Mouse (Mus musculus): ENCODE data around the gene Mapk7. TPM values are rescaled to one million over a fixed set of nuclear protein-coding genes. Genes with fewer than 3 reads are reported as not detected.

Mapk7 gene
- polyA plus RNA-seq (2015; fragmentation: Nextera tagmentation; extraction: Ambion mirVana): 23.0 and 33.4 TPM in 2 replicates

DNA sequence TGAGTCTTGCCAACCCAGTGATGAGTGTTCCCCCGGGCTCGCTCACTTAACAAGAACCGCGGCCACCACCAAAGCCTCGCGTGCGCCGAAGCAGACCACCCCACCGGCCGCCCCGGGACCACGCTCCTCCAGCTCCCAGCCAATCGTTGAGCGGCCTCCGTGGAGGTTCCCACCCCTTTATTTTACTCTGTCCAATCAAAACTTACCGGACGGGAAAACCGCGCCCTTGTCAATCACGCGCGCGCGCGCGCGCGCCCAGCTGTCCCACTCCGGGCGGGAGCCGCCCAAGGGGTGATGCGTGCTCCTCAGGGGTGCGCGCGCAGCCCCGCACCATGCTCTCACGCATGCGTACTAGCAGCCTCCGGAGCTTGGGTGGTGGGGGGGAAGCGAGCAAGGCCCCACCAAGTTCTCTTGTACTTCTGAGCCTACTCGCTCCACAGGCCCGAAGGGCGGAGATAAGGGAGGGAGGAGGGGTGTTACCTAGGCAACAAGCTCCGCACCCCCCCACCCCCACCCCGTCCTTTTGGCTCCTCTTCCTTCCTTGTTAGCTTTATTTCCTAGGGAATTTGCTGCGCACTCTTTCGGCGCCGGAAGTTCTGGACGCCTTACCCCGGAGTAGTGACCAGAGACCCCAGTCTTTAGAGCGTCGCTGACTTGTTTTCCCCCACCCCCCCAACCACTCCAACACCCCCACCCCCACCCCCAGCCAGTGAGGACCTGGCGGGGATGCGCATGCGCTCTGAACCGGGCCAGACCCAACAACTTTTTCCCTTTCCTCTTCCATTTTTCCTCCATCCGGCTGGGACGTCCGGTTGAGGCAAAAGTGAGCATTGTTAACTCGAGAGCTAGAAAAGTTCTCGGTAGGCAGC is at the start of gene Mapk7:
Mapk7 (minus strand) TSS at position 278 of the 869 bp plus-strand sequence.
- ATAC-seq (replicated peaks; ENCODE audit: insufficient number of reproducible peaks, insufficient read depth, low FRiP score, low read depth): peak; percentile 92
- under 1% methylated on average over 61 of the region's 62 CpGs for WGBS
- Histone ChIP-seq H3K4me1 (replicated peaks) (peaks cover 22% of the 10 kb centered on the region), H3K9me3 (replicated peaks) (no peaks in the 10 kb centered on the region), H3K36me3 (peaks cover 33% of the 10 kb centered on the region), H3K9ac (peak within 1 kb of the TSS; percentile 65), H3K27ac (peak within 1 kb of the TSS; percentile 79), H3K4me2 (peak within 1 kb of the TSS; percentile 84), H3K4me3 (peak within 1 kb of the TSS; percentile 78), H3K27me3 (no peaks in the 10 kb centered on the region)

DNA sequence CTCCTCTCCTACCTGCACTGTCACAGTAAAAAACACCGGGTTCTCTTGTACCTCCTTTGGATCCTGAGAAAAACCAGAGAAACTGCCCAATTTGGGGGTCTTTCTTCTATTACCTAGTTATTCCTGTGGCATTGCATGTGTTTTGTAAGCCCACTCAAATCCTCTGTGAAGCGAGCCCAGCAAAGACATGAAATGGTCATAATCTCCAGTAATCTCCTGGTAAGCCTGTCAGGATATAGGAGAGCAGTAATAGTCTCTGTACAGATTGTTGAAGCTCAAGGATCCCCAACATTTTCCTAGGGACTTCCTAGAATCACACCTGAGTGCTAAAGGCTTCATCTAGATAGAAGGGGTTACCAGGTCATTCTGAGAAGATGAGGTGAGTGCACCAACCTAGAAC is 46.9 kb upstream of the Mapk7 start:
- no peak overlapping the region for H3K9ac ChIP-seq
- no peak overlapping the region for H3K27ac ChIP-seq
- no peak for ATAC-seq (replicated peaks; ENCODE audit: insufficient number of reproducible peaks, insufficient read depth, low FRiP score, low read depth)
- H3K27me3 ChIP-seq: no peaks in the 10 kb centered on the region
- H3K4me3 ChIP-seq: no peak overlapping the region
- no peaks in the 10 kb centered on the region for H3K9me3 ChIP-seq (replicated peaks)
- H3K4me1 ChIP-seq (replicated peaks): 0 out of 2 replicates have a peak, but pooled peaks cover 3% of the 10 kb centered on the region
- H3K36me3 ChIP-seq: peaks cover 7% of the 10 kb centered on the region
- 88% methylated on average over 2 of the region's 2 CpGs for WGBS
- H3K4me2 ChIP-seq: no peak overlapping the region

DNA sequence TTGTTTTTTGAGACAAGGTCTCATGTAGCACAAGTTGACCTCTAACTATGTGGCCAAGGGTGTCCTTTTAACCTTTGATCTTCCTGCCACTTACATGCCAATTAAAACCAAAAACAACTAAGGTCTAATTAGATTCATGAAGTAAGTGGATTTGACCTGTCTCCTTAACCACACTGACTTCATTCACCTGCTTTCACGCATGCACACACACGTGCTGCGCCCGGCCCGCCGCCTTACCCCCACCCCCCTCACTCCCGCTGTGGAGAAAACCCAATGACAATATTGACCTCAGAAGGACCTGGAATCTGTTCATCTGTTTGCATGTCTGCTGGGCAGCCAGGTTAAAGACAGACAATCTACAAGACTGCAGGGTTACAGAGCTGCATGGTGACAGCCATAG is 46.4 kb upstream of the Mapk7 start:
- H3K9ac ChIP-seq: no peak overlapping the region
- 90% methylated on average over 7 of the region's 7 CpGs for WGBS
- H3K9me3 ChIP-seq (replicated peaks): no peaks in the 10 kb centered on the region
- no peak overlapping the region for H3K4me2 ChIP-seq
- H3K27me3 ChIP-seq: no peaks in the 10 kb centered on the region
- H3K27ac ChIP-seq: no peak overlapping the region
- no peak overlapping the region for H3K4me3 ChIP-seq
- peaks cover 4% of the 10 kb centered on the region for H3K36me3 ChIP-seq
- no peak for ATAC-seq (replicated peaks; ENCODE audit: insufficient number of reproducible peaks, insufficient read depth, low FRiP score, low read depth)
- 0 out of 2 replicates have a peak, but pooled peaks cover 3% of the 10 kb centered on the region for H3K4me1 ChIP-seq (replicated peaks)

DNA sequence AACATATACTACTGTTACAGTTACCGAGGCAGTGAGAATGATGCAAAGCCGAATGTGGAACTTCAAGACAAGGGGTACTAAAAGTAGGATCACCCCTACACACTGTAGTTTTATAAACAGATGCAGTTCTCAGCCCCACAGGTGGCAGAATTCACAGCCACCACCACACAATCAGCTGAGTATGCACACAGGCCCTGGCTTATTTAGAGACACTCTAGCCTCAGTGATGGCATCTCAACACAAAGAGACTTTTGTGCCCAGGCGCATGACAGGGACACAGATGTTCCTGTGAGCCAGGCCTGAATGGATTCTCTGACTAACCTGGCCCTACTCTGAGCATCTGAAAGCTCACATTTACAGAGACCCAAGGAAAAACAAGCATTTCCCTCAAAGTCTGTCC is 43.2 kb upstream of the Mapk7 start:
- Histone ChIP-seq H3K9me3 (replicated peaks) (no peaks in the 10 kb centered on the region), H3K4me3 (no peak overlapping the region), H3K9ac (no peak overlapping the region), H3K27me3 (no peaks in the 10 kb centered on the region), H3K4me1 (replicated peaks) (peaks cover 12% of the 10 kb centered on the region), H3K27ac (no peak overlapping the region), H3K4me2 (no peak overlapping the region), H3K36me3 (peaks cover 2% of the 10 kb centered on the region; the same call in 1 of the 2 replicates)
- ATAC-seq (replicated peaks; ENCODE audit: insufficient number of reproducible peaks, insufficient read depth, low FRiP score, low read depth): no peak
- WGBS: 83% methylated on average over 3 of the region's 3 CpGs

DNA sequence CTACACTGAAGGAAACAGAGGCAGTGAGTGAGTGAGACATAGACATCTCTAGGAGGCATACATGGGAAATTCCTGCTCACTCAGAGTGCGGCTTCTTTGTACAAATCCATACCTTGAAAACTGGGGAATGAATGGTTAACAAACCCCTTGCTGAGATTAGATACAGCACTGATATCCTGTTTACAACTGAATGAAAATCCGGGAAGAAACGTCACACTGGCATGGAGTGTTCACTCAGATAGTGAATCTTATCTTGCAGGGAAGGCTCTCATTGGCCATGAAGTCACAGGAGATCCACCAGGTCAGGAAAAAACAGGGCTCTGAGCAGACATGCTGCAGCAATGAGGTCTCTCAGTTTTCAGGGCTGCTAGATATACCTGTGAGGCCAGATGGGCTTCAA is 42.7 kb upstream of the Mapk7 start:
- H3K9ac ChIP-seq: no peak overlapping the region
- no peak overlapping the region for H3K4me2 ChIP-seq
- no peak overlapping the region for H3K4me3 ChIP-seq
- peaks cover 13% of the 10 kb centered on the region for H3K4me1 ChIP-seq (replicated peaks)
- WGBS: 43% methylated on average over 3 of the region's 3 CpGs
- no peaks in the 10 kb centered on the region for H3K9me3 ChIP-seq (replicated peaks)
- no peaks in the 10 kb centered on the region for H3K27me3 ChIP-seq
- H3K27ac ChIP-seq: no peak overlapping the region
- peaks cover 4% of the 10 kb centered on the region; the same call in 1 of the 2 replicates for H3K36me3 ChIP-seq
- no peak for ATAC-seq (replicated peaks; ENCODE audit: insufficient number of reproducible peaks, insufficient read depth, low FRiP score, low read depth)

DNA sequence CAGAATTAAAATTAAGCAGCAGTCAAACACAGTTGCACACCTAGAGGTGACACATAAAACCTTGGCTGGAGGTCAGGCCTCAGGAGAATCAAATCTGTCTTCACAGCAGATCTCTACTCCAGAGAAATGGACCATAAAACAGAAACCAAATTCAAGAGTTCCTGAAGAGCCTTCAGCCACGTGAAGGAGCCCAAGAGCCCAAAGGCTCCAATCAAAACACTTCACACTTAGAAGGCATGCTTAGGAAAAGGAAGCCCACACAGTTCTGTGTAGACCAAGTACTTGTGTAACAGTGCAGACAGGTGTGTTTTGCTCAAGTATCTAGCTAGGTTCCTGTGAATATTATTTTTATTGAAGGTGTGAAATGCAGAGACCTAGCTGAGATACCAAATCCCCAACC is 41.3 kb upstream of the Mapk7 start:
- no peak for ATAC-seq (replicated peaks; ENCODE audit: insufficient number of reproducible peaks, insufficient read depth, low FRiP score, low read depth)
- no peak overlapping the region for H3K4me3 ChIP-seq
- peaks cover 10% of the 10 kb centered on the region for H3K4me1 ChIP-seq (replicated peaks)
- H3K36me3 ChIP-seq: peaks cover 5% of the 10 kb centered on the region; the same call in 1 of the 2 replicates
- H3K27ac ChIP-seq: no peak overlapping the region
- 45% methylated on average over 1 of the region's 1 CpGs for WGBS
- H3K4me2 ChIP-seq: no peak overlapping the region
- H3K27me3 ChIP-seq: no peaks in the 10 kb centered on the region
- no peak overlapping the region for H3K9ac ChIP-seq
- H3K9me3 ChIP-seq (replicated peaks): no peaks in the 10 kb centered on the region

DNA sequence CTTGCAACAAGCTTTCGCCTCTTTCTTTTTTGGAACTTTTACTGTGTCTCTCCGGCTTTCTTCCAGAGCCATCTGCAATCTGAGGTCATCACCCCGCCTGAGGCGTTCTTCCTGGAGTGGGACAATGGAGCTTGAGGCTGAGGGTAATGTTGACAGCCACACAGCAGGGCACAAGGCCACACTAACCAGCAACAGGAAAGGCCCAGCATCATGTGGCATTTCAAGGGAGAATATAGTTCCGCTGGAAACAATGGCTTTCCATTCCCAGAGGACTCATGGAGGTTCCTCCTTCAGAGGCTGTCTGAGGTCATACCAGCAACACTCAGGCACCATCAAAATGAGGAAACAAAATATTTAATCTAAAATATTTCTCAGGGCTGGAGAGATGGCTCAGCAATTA is 39.4 kb upstream of the Mapk7 start:
- WGBS: 76% methylated on average over 5 of the region's 5 CpGs
- 0 out of 2 replicates have a peak, but pooled peaks have one; percentile 54 for ATAC-seq (replicated peaks; ENCODE audit: insufficient number of reproducible peaks, insufficient read depth, low FRiP score, low read depth)
- Histone ChIP-seq H3K9ac (no peak overlapping the region), H3K4me2 (no peak overlapping the region), H3K9me3 (replicated peaks) (no peaks in the 10 kb centered on the region), H3K4me1 (replicated peaks) (peaks cover 13% of the 10 kb centered on the region), H3K4me3 (no peak overlapping the region), H3K36me3 (0 out of 2 replicates have a peak, but pooled peaks cover 11% of the 10 kb centered on the region), H3K27me3 (no peaks in the 10 kb centered on the region), H3K27ac (no peak overlapping the region)

DNA sequence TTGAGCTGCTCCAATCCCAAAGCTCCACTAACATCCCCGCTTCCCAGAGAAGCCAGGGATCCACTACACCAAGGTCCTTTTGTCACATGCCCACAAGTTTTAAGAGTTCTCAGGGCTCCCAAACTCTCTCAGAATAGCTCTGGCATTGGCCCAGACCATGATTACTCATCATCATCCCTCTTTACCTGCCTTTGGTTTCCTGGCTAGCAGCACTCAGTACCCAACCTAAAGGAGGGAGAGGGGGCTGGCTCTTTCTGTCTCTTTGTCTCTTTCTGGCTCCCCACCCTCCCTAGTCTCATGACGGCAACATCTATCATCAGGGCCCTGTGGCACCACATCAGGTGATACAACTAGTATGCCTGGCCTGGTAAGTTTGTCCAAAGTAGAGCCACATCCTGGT is 38.6 kb upstream of the Mapk7 start:
- Histone ChIP-seq H3K4me3 (no peak overlapping the region), H3K4me1 (replicated peaks) (peaks cover 13% of the 10 kb centered on the region), H3K27me3 (no peaks in the 10 kb centered on the region), H3K36me3 (0 out of 2 replicates have a peak, but pooled peaks cover 11% of the 10 kb centered on the region), H3K9ac (no peak overlapping the region), H3K4me2 (no peak overlapping the region), H3K27ac (no peak overlapping the region), H3K9me3 (replicated peaks) (no peaks in the 10 kb centered on the region)
- 82% methylated on average over 2 of the region's 2 CpGs for WGBS
- ATAC-seq (replicated peaks; ENCODE audit: insufficient number of reproducible peaks, insufficient read depth, low FRiP score, low read depth): no peak

DNA sequence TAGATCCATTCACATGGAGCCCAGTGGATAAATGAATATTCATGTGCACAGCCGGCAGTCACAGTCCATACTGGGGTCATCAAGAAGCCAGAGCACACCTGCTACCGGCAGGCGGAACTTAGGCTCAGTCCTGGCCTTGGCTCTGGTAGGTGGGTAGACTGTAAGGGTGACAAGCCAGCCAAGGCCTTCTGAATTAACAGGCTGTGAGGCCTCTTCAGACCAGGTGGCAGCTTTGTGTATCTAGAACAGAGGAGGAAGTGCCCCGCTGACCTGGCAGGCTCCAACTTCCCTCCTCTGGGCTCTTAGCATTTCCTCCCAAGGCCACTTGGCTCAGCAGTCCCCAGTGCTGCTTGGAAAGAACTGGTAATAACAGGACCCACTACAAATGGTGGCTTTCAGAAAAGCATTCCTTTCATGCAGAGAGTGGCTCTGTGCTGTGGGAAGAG is 35.1 kb upstream of the Mapk7 start:
- H3K9me3 ChIP-seq (replicated peaks): no peaks in the 10 kb centered on the region
- peak; percentile 43; the same call in 1 of the 2 replicates for ATAC-seq (replicated peaks; ENCODE audit: insufficient number of reproducible peaks, insufficient read depth, low FRiP score, low read depth)
- H3K4me2 ChIP-seq: no peak overlapping the region
- H3K4me3 ChIP-seq: no peak overlapping the region
- H3K9ac ChIP-seq: no peak overlapping the region
- H3K27me3 ChIP-seq: no peaks in the 10 kb centered on the region
- peaks cover 10% of the 10 kb centered on the region for H3K4me1 ChIP-seq (replicated peaks)
- 54% methylated on average over 4 of the region's 4 CpGs for WGBS
- 0 out of 2 replicates have a peak, but pooled peaks cover 11% of the 10 kb centered on the region for H3K36me3 ChIP-seq
- no peak overlapping the region for H3K27ac ChIP-seq

DNA sequence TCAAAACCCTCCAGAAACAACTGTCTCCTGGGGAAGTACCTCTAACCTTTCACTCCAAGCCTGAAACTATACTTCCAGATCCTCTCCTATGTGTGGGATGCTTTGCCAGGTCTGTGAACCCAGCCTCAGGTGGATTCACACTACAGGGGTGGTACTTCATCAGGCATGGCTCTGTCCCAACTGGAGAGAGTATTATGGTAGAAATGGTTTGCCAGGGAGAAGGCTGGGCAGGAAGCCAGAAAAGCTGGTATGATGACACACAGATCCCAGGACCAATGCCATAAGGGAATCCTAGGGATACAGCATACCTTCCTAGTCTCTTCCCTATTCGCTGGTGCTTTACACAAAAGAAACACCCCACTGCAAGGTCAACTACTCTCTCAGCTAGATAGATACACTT is 32.7 kb upstream of the Mapk7 start:
- no peak overlapping the region for H3K9ac ChIP-seq
- no peaks in the 10 kb centered on the region for H3K9me3 ChIP-seq (replicated peaks)
- 65% methylated on average over 1 of the region's 1 CpGs for WGBS
- peaks cover 3% of the 10 kb centered on the region; the same call in 1 of the 2 replicates for H3K4me1 ChIP-seq (replicated peaks)
- no peak overlapping the region for H3K27ac ChIP-seq
- H3K4me3 ChIP-seq: no peak overlapping the region
- H3K4me2 ChIP-seq: no peak overlapping the region
- H3K27me3 ChIP-seq: no peaks in the 10 kb centered on the region
- no peak for ATAC-seq (replicated peaks; ENCODE audit: insufficient number of reproducible peaks, insufficient read depth, low FRiP score, low read depth)
- peaks cover 16% of the 10 kb centered on the region; the same call in 1 of the 2 replicates for H3K36me3 ChIP-seq

DNA sequence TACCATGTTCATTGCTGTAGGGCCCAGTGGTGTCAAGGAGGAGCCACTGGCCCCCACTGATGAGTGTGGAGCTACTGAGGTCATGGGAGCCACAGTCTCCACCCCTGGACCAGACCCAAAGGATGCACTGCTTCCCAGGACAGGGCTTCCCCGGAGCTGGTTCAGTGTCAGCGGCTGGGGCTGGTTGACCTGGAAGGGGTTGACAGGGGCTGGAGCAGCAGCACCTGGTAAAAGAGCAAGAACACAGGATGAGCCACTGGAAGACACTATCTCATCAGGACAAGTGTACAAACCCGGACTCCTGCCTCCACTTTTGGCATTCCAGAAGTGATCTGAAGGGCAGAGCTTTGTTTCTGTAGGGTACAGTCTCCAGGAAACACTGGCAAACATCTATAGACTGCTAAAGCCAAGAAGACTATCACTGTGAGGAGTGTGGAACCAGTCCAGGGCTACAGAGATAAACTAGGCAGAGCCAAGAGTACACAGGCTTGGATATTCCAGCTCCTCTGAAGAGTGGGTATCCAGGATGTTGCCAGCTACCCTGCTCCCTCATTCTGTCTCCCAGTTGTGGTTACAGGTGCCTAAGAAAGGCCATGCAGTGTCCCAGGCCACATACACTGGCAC is 25.4 kb upstream of the Mapk7 start:
- H3K36me3 ChIP-seq: peaks cover 37% of the 10 kb centered on the region

More for the DNA sequence above, 25.4 kb upstream of the Mapk7 start:
- Histone ChIP-seq H3K27me3 (no peaks in the 10 kb centered on the region), H3K9me3 (replicated peaks) (no peaks in the 10 kb centered on the region), H3K27ac (no peak overlapping the region), H3K4me1 (replicated peaks) (peaks cover 17% of the 10 kb centered on the region), H3K9ac (no peak overlapping the region), H3K4me2 (no peak overlapping the region), H3K4me3 (no peak overlapping the region)
- WGBS: 83% methylated on average over 3 of the region's 3 CpGs
- ATAC-seq (replicated peaks; ENCODE audit: insufficient number of reproducible peaks, insufficient read depth, low FRiP score, low read depth): 0 out of 2 replicates have a peak, but pooled peaks have one; percentile 22

Data from heart, embryonic 15.5 days (tissue).